20 mouse cellular contexts compared by ENCODE assay signal in genomic region chr11:85643025-85643424, GRCm38 (mm10).
A peak's percentile ranks its signal among the peaks of the same experiment; 100 is the strongest.
DNase-seq lines count a peak whose midpoint lies in the region; ATAC-seq lines count a peak whose summit lies in the region.
"Had no signal": no experiment of that assay in that cellular context is flagged by ENCODE, and none has a peak within 500 bp of the region (broad histone marks: within the 10 kb centered on the region; RNA-seq: fewer than 3 reads in every experiment).

No protein-coding gene starts in this region.

- 85% methylated on average over 4 of the region's 4 CpGs for WGBS in forebrain, embryonic 10.5 days
- WGBS in forebrain, embryonic 13.5 days, result 90% methylated on average over 4 of the region's 4 CpGs
- WGBS in kidney, embryonic 16.5 days, result 85% methylated on average over 4 of the region's 4 CpGs
- 94% methylated on average over 4 of the region's 4 CpGs for WGBS in midbrain, embryonic 10.5 days
- 88% methylated on average over 4 of the region's 4 CpGs for WGBS in midbrain, embryonic 13.5 days

- ATAC-seq in forebrain, embryonic 13.5 days, result no peak
- no peak for ATAC-seq in kidney, embryonic 16.5 days (ENCODE audit: low FRiP score, low TSS enrichment)
- ATAC-seq in midbrain, embryonic 13.5 days, result no peak
- ATAC-seq: activated CD4-positive, CD25-positive, alpha-beta regulatory T cell, adult 4 months; CD4-positive, CD25-positive, alpha-beta regulatory T cell, adult 4 months; forebrain, embryonic 16.5 days; intestine, postnatal 0 days had no signal

- no peaks in the 10 kb centered on the region for H3K36me3 ChIP-seq in forebrain, embryonic 10.5 days (replicated peaks)
- no peaks in the 10 kb centered on the region for H3K36me3 ChIP-seq in forebrain, embryonic 13.5 days (ENCODE audit: poor library complexity, severe bottlenecking)
- no peaks in the 10 kb centered on the region for H3K36me3 ChIP-seq in kidney, embryonic 16.5 days (ENCODE audit: insufficient read depth, low read length)
- H3K36me3 ChIP-seq in midbrain, embryonic 10.5 days, result no peaks in the 10 kb centered on the region
- no peaks in the 10 kb centered on the region for H3K36me3 ChIP-seq in midbrain, embryonic 13.5 days
- H3K36me3 ChIP-seq: hindbrain, embryonic 15.5 days; limb, embryonic 12.5 days; neural tube, embryonic 12.5 days had no signal

- no peak overlapping the region for H3K4me3 ChIP-seq in forebrain, embryonic 10.5 days
- H3K4me3 ChIP-seq in forebrain, embryonic 13.5 days, result no peak overlapping the region
- no peak overlapping the region for H3K4me3 ChIP-seq in kidney, embryonic 16.5 days (ENCODE audit: low read length)
- H3K4me3 ChIP-seq in midbrain, embryonic 10.5 days, result no peak overlapping the region
- no peak overlapping the region for H3K4me3 ChIP-seq in midbrain, embryonic 13.5 days (replicated peaks)
- H3K4me3 ChIP-seq: hindbrain, embryonic 15.5 days; limb, embryonic 12.5 days; neural tube, embryonic 12.5 days had no signal

- no peak for DNase-seq in forebrain, embryonic 10.5 days (ENCODE audit: extremely low spot score, low spot score)
- DNase-seq in kidney, postnatal 25 days, result no peak
- no peak for DNase-seq in midbrain, embryonic 10.5 days (ENCODE audit: low spot score)
- no peak for DNase-seq in gastrocnemius, postnatal 10 days
- no peak for DNase-seq in gastrocnemius, postnatal 25 days
- DNase-seq: cerebellum, postnatal 10 days; heart, postnatal 10 days had no signal

- H3K4me1 ChIP-seq in forebrain, embryonic 10.5 days, result peaks cover 70% of the 10 kb centered on the region
- peaks cover 18% of the 10 kb centered on the region for H3K4me1 ChIP-seq in forebrain, embryonic 13.5 days
- peaks cover 50% of the 10 kb centered on the region for H3K4me1 ChIP-seq in kidney, embryonic 16.5 days (ENCODE audit: insufficient read depth, low read length)
- H3K4me1 ChIP-seq in midbrain, embryonic 10.5 days, result peaks cover 61% of the 10 kb centered on the region
- H3K4me1 ChIP-seq in midbrain, embryonic 13.5 days (replicated peaks), result peaks cover 50% of the 10 kb centered on the region

- no peak overlapping the region for H3K9ac ChIP-seq in forebrain, embryonic 13.5 days
- no peak overlapping the region for H3K9ac ChIP-seq in kidney, embryonic 16.5 days (replicated peaks; ENCODE audit: low read length)
- no peak overlapping the region for H3K9ac ChIP-seq in midbrain, embryonic 13.5 days (replicated peaks)
- H3K9ac ChIP-seq: hindbrain, embryonic 15.5 days; limb, embryonic 12.5 days; liver, embryonic 14.5 days; neural tube, embryonic 12.5 days had no signal

- H3K9me3 ChIP-seq in forebrain, embryonic 10.5 days, result no peaks in the 10 kb centered on the region
- H3K9me3 ChIP-seq in forebrain, embryonic 13.5 days (replicated peaks), result no peaks in the 10 kb centered on the region
- H3K9me3 ChIP-seq in kidney, embryonic 16.5 days (ENCODE audit: low read length), result no peaks in the 10 kb centered on the region
- no peaks in the 10 kb centered on the region for H3K9me3 ChIP-seq in midbrain, embryonic 10.5 days (replicated peaks)
- no peaks in the 10 kb centered on the region for H3K9me3 ChIP-seq in midbrain, embryonic 13.5 days
- H3K9me3 ChIP-seq: hindbrain, embryonic 15.5 days; limb, embryonic 12.5 days; neural tube, embryonic 12.5 days had no signal

- H3K4me2 ChIP-seq in forebrain, embryonic 13.5 days, result no peak overlapping the region
- no peak overlapping the region for H3K4me2 ChIP-seq in kidney, embryonic 16.5 days (replicated peaks; ENCODE audit: low read depth, low read length)
- H3K4me2 ChIP-seq in midbrain, embryonic 13.5 days (replicated peaks), result no peak overlapping the region
- H3K4me2 ChIP-seq: hindbrain, embryonic 15.5 days; midbrain, embryonic 11.5 days had no signal

- 0 out of 2 replicates have a peak overlapping the region, but pooled peaks have one; percentile 49 for H3K27ac ChIP-seq in forebrain, embryonic 10.5 days
- no peak overlapping the region for H3K27ac ChIP-seq in forebrain, embryonic 13.5 days
- peak overlapping the region; percentile 63 for H3K27ac ChIP-seq in kidney, embryonic 16.5 days (ENCODE audit: low read length)
- 0 out of 2 replicates have a peak overlapping the region, but pooled peaks have one; percentile 24 for H3K27ac ChIP-seq in midbrain, embryonic 10.5 days (replicated peaks)
- H3K27ac ChIP-seq in midbrain, embryonic 13.5 days, result no peak overlapping the region
- H3K27ac ChIP-seq: hindbrain, embryonic 15.5 days; macrophage; neural tube, embryonic 12.5 days had no signal

- H3K27me3 ChIP-seq in forebrain, embryonic 10.5 days (ENCODE audit: poor library complexity, severe bottlenecking), result no peaks in the 10 kb centered on the region
- no peaks in the 10 kb centered on the region for H3K27me3 ChIP-seq in forebrain, embryonic 13.5 days
- H3K27me3 ChIP-seq in kidney, embryonic 16.5 days (ENCODE audit: insufficient read depth, low read length), result peaks cover 19% of the 10 kb centered on the region
- H3K27me3 ChIP-seq in midbrain, embryonic 10.5 days (ENCODE audit: low read depth, poor library complexity, severe bottlenecking), result no peaks in the 10 kb centered on the region
- H3K27me3 ChIP-seq in midbrain, embryonic 13.5 days, result no peaks in the 10 kb centered on the region
- H3K27me3 ChIP-seq: hindbrain, embryonic 15.5 days; limb, embryonic 12.5 days; neural tube, embryonic 12.5 days had no signal

Comparison
In these comparisons a context has a peak if more than half of its experiments do, and no peak if none do; other contexts are left out.
1. H3K27ac ChIP-seq: peak in forebrain, embryonic 10.5 days (single experiment), kidney, embryonic 16.5 days (single experiment) and midbrain, embryonic 10.5 days (single experiment); none in forebrain, embryonic 13.5 days (single experiment) and midbrain, embryonic 13.5 days (single experiment).